Mouse (Mus musculus) embryonic fibroblast, embryonic 13.5 days (primary cell): ENCODE results near the gene Efna3.

ENCODE experiments used
- CTCF ChIP-seq: IDR thresholded peaks from 2 replicates; pipeline ENCODE4 v1.5.1; 2011; ENCODE audit warnings: mild to moderate bottlenecking, control low read depth, low read length, moderate library complexity, borderline replicate concordance; ENCODE audit not compliant: insufficient read depth
- POLR2A ChIP-seq: IDR thresholded peaks from 2 replicates; pipeline ENCODE4 v1.6.1; 2011; ENCODE audit warnings: low read depth, mild to moderate bottlenecking, control low read depth, low read length, moderate library complexity

DNA sequence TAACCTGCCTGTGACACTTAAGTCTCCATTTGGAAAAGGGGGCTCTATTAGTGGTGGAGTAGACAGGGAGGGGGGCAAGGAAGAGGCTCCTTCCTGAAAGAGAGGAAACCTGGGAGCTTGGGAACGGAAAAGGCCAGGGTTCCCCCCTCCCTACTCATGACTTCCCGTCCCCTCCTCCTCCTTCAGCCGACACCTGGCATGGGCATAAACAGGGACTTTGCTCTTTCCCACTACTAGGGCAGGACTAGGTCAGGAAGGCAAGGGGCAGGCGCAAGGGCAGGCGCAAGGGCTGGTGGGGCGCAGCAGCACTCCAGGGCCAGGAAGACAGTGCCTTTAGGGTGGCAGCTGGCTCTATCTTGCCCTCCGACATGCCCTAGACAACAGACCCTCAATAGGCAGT lies 44.7 kb downstream of the Efna3 start:
- TF ChIP-seq CTCF (no peak), POLR2A (no peak)
